Mouse (Mus musculus) embryonic facial prominence, embryonic 10.5 days (tissue): ENCODE data around the gene Ntm. TPM values are rescaled to one million over a fixed set of nuclear protein-coding genes. Genes with fewer than 3 reads are reported as not detected.

Source experiments
- DNase-seq: peaks from one replicate; pipeline ENCODE4 v3.0.0-alpha.2; 2017; ENCODE audit warnings: low spot score
- H3K27ac ChIP-seq: fragments of 300-500 bp; sonication (generic); replicated peaks from 2 replicates; pipeline ENCODE4 v1.5.1; 2016; ENCODE audit warnings: mild to moderate bottlenecking
- H3K27me3 ChIP-seq: fragments of 300-500 bp; sonication (generic); replicated peaks from 2 replicates; pipeline ENCODE4 v1.6.1; 2016; ENCODE audit warnings: low read depth, mild to moderate bottlenecking; ENCODE audit not compliant: poor library complexity, severe bottlenecking
- H3K36me3 ChIP-seq: fragments of 300-500 bp; sonication (generic); replicated peaks from 2 replicates; pipeline ENCODE4 v1.6.1; 2016; ENCODE audit warnings: mild to moderate bottlenecking, moderate library complexity
- H3K4me1 ChIP-seq: fragments of 300-500 bp; sonication (generic); 2 replicates; pipeline ENCODE4 v1.6.1; 2016
- H3K4me3 ChIP-seq: fragments of 300-500 bp; sonication (generic); 2 replicates; pipeline ENCODE4 v1.5.1; 2016; ENCODE audit warnings: mild to moderate bottlenecking, moderate library complexity
- H3K9me3 ChIP-seq: fragments of 300-500 bp; sonication (generic); 2 replicates; pipeline ENCODE4 v1.6.1; 2016; ENCODE audit warnings: mild to moderate bottlenecking
- WGBS: fragments of 180-500 bp; shearing (Covaris S2); methylation state at CpG from one replicate; pipeline ENCODE4 v1.1.7; 2016; 5-methylcytosine and 5-hydroxymethylcytosine counted together
- polyA plus RNA-seq: library from polyadenylated mRNA; unstranded; fragments of >200 nt; fragmentation: Nextera tagmentation; extraction: Ambion mirVana; gene quantifications from 2 replicates; pipeline ENCODE4 v1.2.1, GENCODE M21; 2016

Ntm gene
- polyA plus RNA-seq, 1 experiment from 2014 or later: 8.1 TPM

GRCm38 (mm10) chr9:29823716-29824115, 139.2 kb downstream of the Ntm start:
- 82% methylated on average over 4 of the region's 4 CpGs for WGBS
- no peak overlapping the region for H3K4me3 ChIP-seq
- H3K27me3 ChIP-seq: no peaks in the 10 kb centered on the region
- H3K4me1 ChIP-seq: 0 out of 2 replicates have a peak, but pooled peaks cover 5% of the 10 kb centered on the region
- no peaks in the 10 kb centered on the region for H3K36me3 ChIP-seq
- H3K9me3 ChIP-seq: no peaks in the 10 kb centered on the region
- no peak for DNase-seq
- no peak overlapping the region for H3K27ac ChIP-seq

GRCm38 (mm10) chr9:29812685-29813084, 150.3 kb downstream of the Ntm start:
- Histone ChIP-seq H3K9me3 (no peaks in the 10 kb centered on the region), H3K4me1 (no peaks in the 10 kb centered on the region), H3K27me3 (no peaks in the 10 kb centered on the region), H3K4me3 (no peak overlapping the region), H3K36me3 (no peaks in the 10 kb centered on the region), H3K27ac (no peak overlapping the region)
- WGBS: 87% methylated on average over 5 of the region's 5 CpGs
- no peak for DNase-seq

GRCm38 (mm10) chr9:29806790-29807189, 156.2 kb downstream of the Ntm start:
- whole genome bisulfite sequencing: 43% methylated on average over 3 of the region's 3 CpGs
- H3K27ac ChIP-seq: no peak overlapping the region
- H3K9me3 ChIP-seq: no peaks in the 10 kb centered on the region
- peaks cover 25% of the 10 kb centered on the region for H3K4me1 ChIP-seq
- H3K36me3 ChIP-seq: no peaks in the 10 kb centered on the region
- DNase-seq: no peak
- H3K27me3 ChIP-seq: 0 out of 2 replicates have a peak, but pooled peaks cover 6% of the 10 kb centered on the region
- no peak overlapping the region for H3K4me3 ChIP-seq

GRCm38 (mm10) chr9:29804483-29804882, 158.5 kb downstream of the Ntm start:
- Histone ChIP-seq H3K4me3 (no peak overlapping the region), H3K9me3 (no peaks in the 10 kb centered on the region), H3K4me1 (peaks cover 25% of the 10 kb centered on the region), H3K36me3 (no peaks in the 10 kb centered on the region), H3K27me3 (0 out of 2 replicates have a peak, but pooled peaks cover 6% of the 10 kb centered on the region), H3K27ac (no peak overlapping the region)
- 92% methylated on average over 9 of the region's 9 CpGs for WGBS
- DNase-seq: no peak

- Histone ChIP-seq H3K36me3 (no peaks in the 10 kb centered on the region), H3K27ac (peak overlapping the region; percentile 48; the same call in 1 of the 2 replicates), H3K9me3 (no peaks in the 10 kb centered on the region), H3K4me1 (peaks cover 25% of the 10 kb centered on the region), H3K27me3 (0 out of 2 replicates have a peak, but pooled peaks cover 6% of the 10 kb centered on the region), H3K4me3 (no peak overlapping the region)
- 67% methylated on average over 4 of the region's 4 CpGs for WGBS
- DNase-seq: no peak
Observed at GRCm38 (mm10) chr9:29803738-29804285, 159.1 kb downstream of the Ntm start.

GRCm38 (mm10) chr9:29802990-29803737, 159.8 kb downstream of the Ntm start:
- WGBS: 35% methylated on average over 12 of the region's 12 CpGs
- Histone ChIP-seq H3K27me3 (0 out of 2 replicates have a peak, but pooled peaks cover 6% of the 10 kb centered on the region), H3K4me1 (peaks cover 25% of the 10 kb centered on the region), H3K27ac (peak overlapping the region; percentile 48; the same call in 1 of the 2 replicates), H3K9me3 (no peaks in the 10 kb centered on the region), H3K4me3 (no peak overlapping the region), H3K36me3 (no peaks in the 10 kb centered on the region)
- no peak for DNase-seq

- H3K4me1 ChIP-seq: peaks cover 25% of the 10 kb centered on the region
- peak overlapping the region; percentile 51; the same call in 1 of the 2 replicates for H3K27ac ChIP-seq
- no peaks in the 10 kb centered on the region for H3K9me3 ChIP-seq
- WGBS: 21% methylated on average over 12 of the region's 12 CpGs
- 0 out of 2 replicates have a peak, but pooled peaks cover 6% of the 10 kb centered on the region for H3K27me3 ChIP-seq
- H3K4me3 ChIP-seq: no peak overlapping the region
- DNase-seq: peak; percentile 59
- no peaks in the 10 kb centered on the region for H3K36me3 ChIP-seq
Observed at GRCm38 (mm10) chr9:29802071-29802705, 160.8 kb downstream of the Ntm start.

GRCm38 (mm10) chr9:29796281-29796680, 166.7 kb downstream of the Ntm start:
- H3K27me3 ChIP-seq: 0 out of 2 replicates have a peak, but pooled peaks cover 5% of the 10 kb centered on the region
- H3K4me3 ChIP-seq: no peak overlapping the region
- no peak overlapping the region for H3K27ac ChIP-seq
- H3K36me3 ChIP-seq: no peaks in the 10 kb centered on the region
- no peak for DNase-seq
- 87% methylated on average over 4 of the region's 4 CpGs for WGBS
- no peaks in the 10 kb centered on the region for H3K9me3 ChIP-seq
- H3K4me1 ChIP-seq: peaks cover 4% of the 10 kb centered on the region

GRCm38 (mm10) chr9:29791199-29791915, 171.6 kb downstream of the Ntm start:
- Histone ChIP-seq H3K4me1 (peaks cover 4% of the 10 kb centered on the region), H3K36me3 (no peaks in the 10 kb centered on the region), H3K4me3 (no peak overlapping the region), H3K9me3 (no peaks in the 10 kb centered on the region), H3K27ac (no peak overlapping the region), H3K27me3 (0 out of 2 replicates have a peak, but pooled peaks cover 5% of the 10 kb centered on the region)
- 71% methylated on average over 10 of the region's 10 CpGs for WGBS
- DNase-seq: no peak

- WGBS: 83% methylated on average over 4 of the region's 4 CpGs
- no peak for DNase-seq
- Histone ChIP-seq H3K27ac (no peak overlapping the region), H3K4me3 (no peak overlapping the region), H3K36me3 (no peaks in the 10 kb centered on the region), H3K9me3 (no peaks in the 10 kb centered on the region), H3K4me1 (peaks cover 2% of the 10 kb centered on the region), H3K27me3 (0 out of 2 replicates have a peak, but pooled peaks cover 5% of the 10 kb centered on the region)
Observed at GRCm38 (mm10) chr9:29790017-29790416, 172.9 kb downstream of the Ntm start.

GRCm38 (mm10) chr9:29788855-29789254, 174.1 kb downstream of the Ntm start:
- H3K27ac ChIP-seq: no peak overlapping the region
- no peaks in the 10 kb centered on the region for H3K4me1 ChIP-seq
- H3K4me3 ChIP-seq: no peak overlapping the region
- no peaks in the 10 kb centered on the region for H3K36me3 ChIP-seq
- H3K9me3 ChIP-seq: no peaks in the 10 kb centered on the region
- 93% methylated on average over 9 of the region's 9 CpGs for WGBS
- H3K27me3 ChIP-seq: 0 out of 2 replicates have a peak, but pooled peaks cover 5% of the 10 kb centered on the region
- no peak for DNase-seq

GRCm38 (mm10) chr9:29787408-29787807, 175.5 kb downstream of the Ntm start:
- no peaks in the 10 kb centered on the region for H3K9me3 ChIP-seq
- DNase-seq: no peak
- 79% methylated on average over 4 of the region's 4 CpGs for whole genome bisulfite sequencing
- no peaks in the 10 kb centered on the region for H3K4me1 ChIP-seq
- no peak overlapping the region for H3K4me3 ChIP-seq
- no peak overlapping the region for H3K27ac ChIP-seq
- H3K27me3 ChIP-seq: 0 out of 2 replicates have a peak, but pooled peaks cover 5% of the 10 kb centered on the region
- H3K36me3 ChIP-seq: no peaks in the 10 kb centered on the region
